ENCODE assay signal across 19 mouse cellular contexts in the genomic region with DNA sequence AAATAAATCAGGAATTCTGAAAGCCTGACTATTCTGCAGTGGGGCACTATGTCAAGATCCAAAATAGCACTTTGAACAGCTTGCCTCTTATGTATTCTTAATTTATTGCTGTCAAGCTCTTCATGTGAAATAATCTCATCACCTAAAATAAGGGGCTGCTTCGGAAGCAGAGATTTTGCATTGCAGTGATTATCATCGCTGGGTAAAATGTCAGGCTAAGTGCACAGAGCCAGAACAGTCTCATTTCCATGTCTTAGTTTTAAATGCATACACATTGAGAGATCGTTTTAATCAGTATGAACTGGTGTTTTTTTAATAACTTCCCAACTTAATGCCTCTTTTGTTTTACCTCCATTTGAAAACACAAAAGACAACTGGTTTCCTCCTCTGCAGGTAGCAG.
"Had no signal": no experiment of that assay in that cellular context is flagged by ENCODE, and none has a peak within 500 bp of the region (broad histone marks: within the 10 kb centered on the region; RNA-seq: fewer than 3 reads in every experiment).

No protein-coding gene starts in this region.

- H3K9ac ChIP-seq: lung, embryonic 14.5 days; midbrain, embryonic 12.5 days; neural tube, embryonic 13.5 days; neural tube, embryonic 15.5 days had no signal

- H3K27me3 ChIP-seq: midbrain, embryonic 12.5 days; neural tube, embryonic 13.5 days; neural tube, embryonic 15.5 days had no signal

- H3K36me3 ChIP-seq: midbrain, embryonic 10.5 days; midbrain, embryonic 12.5 days; neural tube, embryonic 13.5 days; neural tube, embryonic 15.5 days had no signal

- H3K27ac ChIP-seq: midbrain, embryonic 10.5 days; midbrain, embryonic 12.5 days; neural tube, embryonic 13.5 days; neural tube, embryonic 15.5 days had no signal

- H3K9me3 ChIP-seq: midbrain, embryonic 10.5 days; midbrain, embryonic 12.5 days; neural tube, embryonic 13.5 days; neural tube, embryonic 15.5 days had no signal

- DNase-seq: lung, adult 18-20 months; lung, embryonic 14.5 days; lung, postnatal 10 days; lung, postnatal 4 days; midbrain, embryonic 14.5 days; retina, postnatal 1 day; right cerebral cortex, adult 18-20 months; right cerebral cortex, postnatal 25 days; right cerebral cortex, postnatal 4 days; spleen, adult 18-20 months; thymus, adult 2 months; thymus, postnatal 25 days; thymus, postnatal 4 days had no signal

- ATAC-seq: midbrain, embryonic 16.5 days had no signal

- H3K4me1 ChIP-seq: midbrain, embryonic 10.5 days; midbrain, embryonic 12.5 days; neural tube, embryonic 13.5 days; neural tube, embryonic 15.5 days had no signal

- H3K4me3 ChIP-seq: midbrain, embryonic 10.5 days; midbrain, embryonic 12.5 days; myocyte; neural tube, embryonic 13.5 days; neural tube, embryonic 15.5 days had no signal

- H3K4me2 ChIP-seq: lung, embryonic 14.5 days; midbrain, embryonic 12.5 days; neural tube, embryonic 13.5 days; neural tube, embryonic 15.5 days had no signal
